Mouse (Mus musculus): ENCODE measurements around the gene Zfp428.
"Not testable (repeated sequence)": the region's sequence is repeated elsewhere in the genome, so short reads cannot be mapped to it uniquely, and the experiment has no call there.

Zfp428 gene

DNA sequence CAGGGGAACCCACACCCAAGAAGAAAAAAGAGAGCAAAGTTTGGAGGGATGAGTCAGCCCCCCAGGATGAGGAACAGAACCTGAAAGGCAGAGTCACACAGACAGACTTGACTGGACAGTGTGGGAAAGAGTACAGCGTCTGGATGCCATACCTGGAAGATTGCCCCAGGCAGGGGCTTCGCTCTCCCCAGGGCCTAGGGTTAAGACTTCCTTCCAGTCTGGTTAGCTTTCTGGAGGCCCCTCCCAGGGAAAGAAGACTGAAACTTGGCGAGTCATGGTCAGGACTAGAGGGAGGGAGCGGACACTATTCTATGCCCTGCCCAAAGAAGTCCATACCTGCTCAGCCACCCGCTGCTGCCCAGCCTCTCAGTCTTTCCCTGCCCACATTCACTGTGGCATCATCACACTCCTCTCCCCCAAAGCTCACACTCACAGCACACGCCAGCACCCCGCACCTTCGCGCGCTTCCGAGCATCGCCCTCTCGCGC lies 25.8 kb upstream of the Zfp428 start:
- no peak for DNase-seq (ENCODE audit: low spot score)

DNA sequence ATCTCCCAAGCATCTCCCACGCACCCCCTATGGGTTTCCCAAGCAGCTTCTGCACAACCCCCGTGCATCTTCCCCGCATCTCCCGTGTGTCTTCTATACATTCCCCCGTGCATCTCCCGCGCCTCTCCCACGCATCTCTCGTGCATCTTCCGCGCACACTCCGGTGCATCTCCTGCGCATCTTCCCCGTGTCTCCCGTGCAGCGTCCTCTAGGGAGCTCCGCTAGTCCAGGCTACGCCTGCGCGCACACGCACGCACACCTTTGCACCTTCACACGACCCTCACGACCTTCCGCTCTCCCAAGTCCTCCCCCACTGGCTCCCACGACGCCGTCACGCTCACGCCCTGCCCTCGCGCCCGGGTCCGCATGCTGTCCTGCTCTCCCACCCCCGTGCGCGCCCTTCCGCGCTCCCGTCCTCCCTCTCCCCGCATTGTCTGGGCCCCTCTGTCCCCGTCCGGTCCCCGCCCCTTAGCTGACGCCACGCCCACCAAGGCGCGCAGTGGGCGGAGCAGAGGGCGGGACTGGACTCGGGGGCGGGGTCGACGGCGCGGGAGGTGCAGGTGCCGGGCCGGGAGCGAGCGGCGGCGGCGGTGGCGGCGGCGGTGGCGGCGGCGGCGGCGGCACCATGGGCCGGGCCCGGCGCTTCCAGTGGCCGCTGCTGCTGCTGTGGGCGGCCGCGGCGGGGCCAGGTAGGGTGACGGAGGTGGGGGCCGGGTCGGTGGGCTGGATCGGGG lies 25.2 kb upstream of the Zfp428 start, which contains the start of gene Cadm4:
Cadm4 (plus strand) TSS at position 550 of the 734 bp plus-strand sequence.
- peak; percentile 87 for DNase-seq (ENCODE audit: low spot score)

DNA sequence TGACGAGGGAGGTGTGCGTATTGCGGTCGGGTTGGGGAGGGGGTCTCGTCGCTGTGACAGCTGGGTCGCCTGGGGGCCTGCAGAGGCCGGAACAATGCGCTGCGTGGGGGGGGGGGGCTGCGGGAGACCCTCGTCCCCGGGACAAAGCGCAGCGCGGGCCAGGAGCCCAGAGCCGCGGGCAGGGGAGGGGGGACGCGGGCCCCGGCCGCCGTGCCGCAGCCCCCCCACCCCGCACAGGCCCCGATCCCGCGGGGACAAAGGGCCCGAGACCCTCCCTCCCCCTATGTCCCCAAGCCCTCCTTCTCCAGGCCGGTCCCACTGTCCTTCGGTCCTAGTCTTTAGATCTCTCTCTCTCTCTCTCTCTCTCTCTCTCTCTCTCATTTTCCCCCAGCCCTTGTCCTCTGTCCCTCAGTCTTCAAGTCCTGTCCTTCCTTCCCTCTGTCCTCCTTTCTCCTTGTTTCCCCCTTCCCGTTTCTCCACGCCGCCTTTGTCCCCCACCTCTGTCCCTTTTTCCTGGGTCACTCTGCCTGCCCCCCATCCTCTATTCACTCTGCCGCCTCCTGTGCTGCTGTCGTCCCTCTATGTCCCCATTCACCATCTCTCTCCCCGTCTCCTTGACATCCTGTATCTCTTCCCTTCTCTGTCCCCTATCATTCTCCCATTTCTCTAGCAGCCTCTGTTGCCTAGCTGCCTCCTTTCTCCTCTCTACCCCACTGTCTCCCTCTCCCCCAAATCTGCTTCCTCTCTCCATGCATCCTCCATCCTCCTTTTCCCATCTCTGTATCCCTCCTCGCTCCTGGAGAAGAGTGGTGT lies 24.4 kb upstream of the Zfp428 start:
- DNase-seq (ENCODE audit: low spot score): no peak

DNA sequence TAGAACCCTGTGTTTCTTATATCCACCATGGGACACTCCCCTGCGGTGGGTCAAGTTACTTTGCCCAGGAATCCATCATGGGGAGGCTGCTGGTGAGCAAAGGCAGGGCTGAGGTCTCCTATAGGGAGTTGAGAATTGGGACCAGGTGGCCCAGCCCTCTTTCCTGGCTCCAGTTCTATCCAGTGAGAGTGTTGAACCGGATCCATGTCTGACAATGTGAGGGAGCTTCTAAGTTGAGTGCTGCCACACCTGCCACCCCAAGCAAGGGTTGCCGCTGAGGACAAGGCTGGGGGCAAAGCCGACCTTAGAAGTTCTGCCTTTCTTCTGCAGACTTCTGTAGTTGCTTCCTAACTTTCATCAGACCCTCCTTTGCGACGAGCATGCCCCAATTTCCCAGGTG lies 23.5 kb upstream of the Zfp428 start:
- not testable (repeated sequence) for DNase-seq (ENCODE audit: low spot score)

DNA sequence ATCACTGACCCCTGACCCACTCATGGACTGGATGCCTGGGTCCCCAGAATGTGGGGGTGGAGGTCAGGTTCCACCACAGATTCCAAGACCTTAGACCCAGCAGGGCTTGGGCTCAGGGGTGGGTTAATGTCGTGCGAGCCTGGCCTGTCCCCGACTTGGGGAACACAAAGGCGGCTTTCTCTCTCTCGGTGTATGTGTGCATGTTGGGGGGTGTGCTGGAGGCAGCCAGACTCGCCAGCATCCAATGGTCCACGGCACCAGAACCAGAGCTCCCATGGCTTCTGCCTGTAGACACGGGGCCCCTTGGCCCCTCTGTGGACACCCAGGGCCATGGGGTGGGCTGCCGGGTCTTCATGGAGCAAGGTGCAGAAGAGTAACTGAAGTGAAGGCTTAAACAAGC lies 21.3 kb upstream of the Zfp428 start:
- DNase-seq (ENCODE audit: low spot score): no peak

DNA sequence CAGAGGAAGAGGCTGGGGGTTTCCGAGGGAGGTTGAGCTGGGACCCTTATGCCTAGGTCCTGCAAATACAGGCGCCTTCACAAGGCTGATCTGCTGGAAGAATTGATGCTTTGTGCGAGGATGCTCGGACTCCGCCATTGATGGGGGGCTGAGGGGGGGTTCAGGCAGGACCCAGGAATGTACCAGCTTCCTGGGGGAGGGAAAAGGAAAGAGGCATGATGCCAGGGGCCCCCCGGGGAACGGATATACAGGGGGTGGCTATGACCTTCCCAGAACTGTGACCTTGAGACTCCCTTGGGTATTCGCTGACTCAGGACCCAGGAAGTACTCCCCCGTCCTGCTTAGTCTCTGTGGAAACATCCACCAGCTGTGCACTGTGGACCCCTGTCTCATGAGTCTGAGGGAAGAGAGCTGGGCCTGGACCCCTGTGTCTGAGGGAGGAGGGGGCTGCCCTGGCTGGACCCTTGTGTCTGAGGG lies 20.1 kb upstream of the Zfp428 start:
- no peak for DNase-seq (ENCODE audit: low spot score)

DNA sequence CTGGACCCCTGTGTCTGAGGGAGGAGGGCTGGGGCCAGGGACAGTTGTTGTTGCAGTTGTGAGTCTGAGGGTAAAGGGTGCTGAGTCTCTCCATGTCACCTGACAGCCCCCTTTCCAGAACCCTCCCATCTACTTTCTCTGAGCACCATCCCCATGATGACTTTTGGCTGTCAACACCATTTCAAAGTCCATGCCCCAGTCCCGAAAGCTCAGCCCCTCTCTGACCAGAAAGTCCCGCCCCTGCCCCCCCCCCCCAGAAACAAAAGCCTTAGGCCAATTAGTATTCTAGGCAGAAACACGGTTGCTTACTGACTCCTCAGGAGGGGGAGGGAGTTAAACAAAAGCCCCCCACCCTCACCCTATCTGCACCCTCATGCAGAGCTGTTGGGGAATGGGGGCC lies 19.4 kb upstream of the Zfp428 start:
- DNase-seq (ENCODE audit: low spot score): no peak

DNA sequence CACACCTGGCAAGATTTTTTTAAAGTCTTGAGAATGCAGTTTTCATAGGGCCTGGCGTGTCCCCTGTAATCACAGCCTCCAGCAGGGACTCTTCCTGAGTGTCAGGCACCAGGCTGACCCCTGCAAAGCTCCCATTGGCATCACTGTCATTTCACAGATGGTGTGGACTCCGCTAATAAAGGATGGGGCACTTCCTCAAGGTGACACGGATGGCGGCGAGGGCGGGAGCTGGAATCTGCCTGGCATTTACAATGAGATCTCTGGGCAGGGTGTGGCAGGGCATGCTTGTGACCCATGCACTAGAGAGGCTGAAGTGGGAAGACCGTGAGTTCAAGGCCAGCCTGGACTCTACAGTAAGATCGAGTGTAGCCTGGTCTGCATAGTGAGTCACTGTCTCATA lies 18.5 kb upstream of the Zfp428 start:
- DNase-seq (ENCODE audit: low spot score): no peak

DNA sequence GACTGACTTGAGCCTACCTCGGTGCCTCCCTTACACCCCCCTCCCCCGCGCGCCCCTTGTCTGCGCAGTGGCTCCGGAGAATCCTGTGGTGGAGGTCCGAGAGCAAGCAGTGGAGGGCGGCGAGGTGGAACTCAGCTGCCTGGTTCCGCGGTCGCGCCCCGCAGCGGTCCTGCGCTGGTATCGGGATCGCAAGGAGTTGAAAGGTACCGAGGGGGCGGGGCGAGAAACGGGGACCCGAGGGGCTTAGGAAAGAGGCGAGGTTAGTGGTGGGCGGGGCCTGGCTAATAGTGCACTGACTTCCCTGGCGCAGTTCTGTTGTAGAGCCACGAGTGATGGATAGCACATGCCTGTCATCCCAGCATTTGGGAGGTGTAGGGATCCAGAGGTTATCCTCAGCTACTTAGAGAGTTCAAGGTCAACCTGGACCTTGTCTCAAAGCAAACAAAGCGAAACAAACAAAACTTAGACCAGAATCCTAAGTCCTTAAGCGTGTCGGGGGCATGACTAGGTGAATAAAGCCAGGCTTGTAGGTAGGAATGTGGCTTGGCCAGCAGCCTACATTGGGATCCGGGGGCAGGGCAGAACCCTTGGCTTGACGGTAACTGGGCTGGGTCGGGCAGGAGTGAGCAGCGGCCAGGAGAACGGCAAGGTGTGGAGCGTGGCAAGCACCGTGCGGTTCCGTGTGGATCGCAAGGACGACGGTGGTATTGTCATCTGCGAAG lies 6.8 kb upstream of the Zfp428 start:
- DNase-seq (ENCODE audit: low spot score): no peak

DNA sequence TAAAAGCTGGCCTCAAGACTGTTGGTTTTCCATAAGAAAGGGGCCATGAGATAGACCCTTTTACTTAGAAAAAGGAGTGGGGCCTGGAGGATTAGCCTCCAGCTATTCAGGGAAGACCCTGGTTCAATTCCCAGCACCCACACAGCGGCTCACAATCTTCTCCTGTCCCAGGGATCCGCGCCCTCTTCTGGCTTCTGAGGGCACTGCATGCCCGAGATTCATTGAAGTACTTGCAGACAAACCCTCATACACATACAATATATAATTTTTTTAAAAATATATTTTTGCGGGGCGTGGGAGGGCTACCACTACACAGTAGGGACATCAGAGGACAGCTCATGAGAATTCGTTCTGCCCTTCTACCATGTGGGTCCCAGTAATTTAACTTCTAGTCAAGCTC lies 5.9 kb upstream of the Zfp428 start:
- no peak for DNase-seq (ENCODE audit: low spot score)

DNA sequence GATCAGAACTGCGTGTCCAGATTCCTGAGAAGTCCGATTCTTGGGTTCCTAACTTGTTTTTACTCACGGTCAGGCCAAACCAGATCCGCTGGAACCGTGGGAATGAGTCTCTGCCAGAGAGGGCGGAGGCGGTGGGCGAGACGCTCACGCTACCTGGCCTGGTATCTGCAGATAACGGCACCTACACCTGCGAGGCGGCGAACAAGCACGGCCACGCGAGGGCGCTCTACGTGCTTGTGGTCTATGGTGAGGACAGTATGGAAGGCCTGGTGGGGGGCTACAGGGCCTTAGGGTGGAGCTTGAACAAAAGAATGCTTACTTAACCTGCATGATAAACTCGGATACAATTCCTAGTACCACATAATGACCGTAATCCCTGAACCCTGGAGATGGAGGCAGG lies 5.3 kb upstream of the Zfp428 start:
- DNase-seq (ENCODE audit: low spot score): no peak

DNA sequence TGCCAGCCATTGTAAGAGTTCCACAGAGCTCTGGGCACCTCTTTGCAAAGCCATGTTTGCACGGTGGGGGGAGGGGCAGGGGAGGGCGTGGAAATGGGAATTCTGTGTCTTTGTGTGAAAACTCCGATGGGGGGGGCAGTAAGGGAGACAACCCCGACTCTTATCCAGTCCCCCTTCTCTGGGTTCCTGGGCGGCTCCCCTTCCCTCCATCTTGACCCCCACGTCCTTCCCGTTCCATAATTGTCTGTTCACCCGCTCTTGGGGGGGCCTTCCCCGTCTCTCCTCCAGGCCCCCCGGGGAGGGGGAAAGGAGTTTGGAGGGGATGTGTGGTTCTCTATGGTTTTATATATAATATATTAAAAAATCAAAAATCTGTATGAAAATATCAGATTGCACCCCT lies 2.8 kb upstream of the Zfp428 start:
- no peak for DNase-seq (ENCODE audit: low spot score)

DNA sequence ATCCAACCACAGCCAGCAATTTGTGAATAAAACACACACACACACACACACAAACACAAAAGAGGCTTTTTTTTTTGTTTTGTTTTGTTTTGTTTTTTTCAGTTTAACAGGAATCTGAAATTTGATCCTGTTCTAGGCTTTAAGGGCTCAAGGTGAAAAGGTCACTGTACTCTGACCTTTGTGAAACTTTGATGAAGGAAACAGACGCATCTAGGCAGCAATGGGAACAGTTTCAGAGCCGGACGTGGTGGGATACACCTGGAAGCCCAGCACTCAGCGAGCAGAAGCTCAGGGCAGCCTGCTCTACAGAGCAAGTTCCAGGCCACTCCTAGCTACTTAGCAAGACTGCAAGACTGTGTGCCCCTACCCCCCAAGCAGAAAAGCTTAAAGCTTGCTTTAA lies 1.9 kb upstream of the Zfp428 start:
- no peak for DNase-seq (ENCODE audit: low spot score)

DNA sequence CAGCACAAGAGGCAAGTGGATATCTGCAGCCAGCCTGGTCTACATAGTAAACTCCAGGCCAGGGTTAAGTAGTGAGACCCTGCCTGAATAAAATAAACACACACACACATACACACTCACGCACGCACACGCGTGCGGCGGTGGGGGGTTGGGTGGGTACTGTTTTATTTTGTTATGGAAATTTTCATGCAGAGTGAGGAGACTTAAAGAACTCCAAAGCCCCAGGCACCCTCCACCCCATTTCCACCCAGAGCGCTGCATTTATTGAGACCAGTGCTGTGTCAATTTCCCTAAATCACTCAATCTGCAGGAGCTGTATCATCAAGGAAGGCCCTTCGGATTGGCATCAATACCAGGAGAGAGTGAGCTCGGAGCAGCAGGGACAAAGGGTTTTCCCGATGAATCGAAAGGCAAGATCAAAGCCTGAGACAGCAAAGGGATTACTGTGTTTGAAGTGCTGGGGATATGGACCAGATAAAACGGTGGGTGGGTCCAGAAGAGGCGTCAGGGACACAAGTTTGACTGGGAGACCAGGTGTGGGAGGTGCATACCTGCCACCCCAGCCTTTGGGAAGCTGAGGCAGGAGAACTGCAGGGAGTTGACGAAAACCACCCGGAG lies 1.2 kb upstream of the Zfp428 start:
- DNase-seq (ENCODE audit: low spot score): no peak

DNA sequence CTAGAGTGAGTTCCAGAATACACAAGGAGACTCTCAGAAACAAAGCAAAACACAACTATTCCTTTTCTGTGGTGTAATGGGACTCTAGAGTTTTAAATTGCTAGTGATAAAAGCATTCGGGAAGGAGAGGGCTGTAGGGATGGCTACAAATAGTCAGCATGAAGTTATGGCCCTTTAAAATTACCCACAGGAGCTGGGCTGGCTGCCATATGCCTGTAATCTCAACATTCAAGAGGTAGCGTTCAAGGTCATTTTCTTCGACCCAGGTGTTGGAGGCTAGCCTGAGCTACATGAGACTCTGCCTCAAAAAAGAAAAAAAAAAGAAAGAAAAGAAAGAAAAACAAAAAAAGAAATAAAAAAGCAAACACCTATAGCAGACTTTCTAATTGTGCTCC lies 744 bp upstream of the Zfp428 start:
- no peak for DNase-seq (ENCODE audit: low spot score)

DNA sequence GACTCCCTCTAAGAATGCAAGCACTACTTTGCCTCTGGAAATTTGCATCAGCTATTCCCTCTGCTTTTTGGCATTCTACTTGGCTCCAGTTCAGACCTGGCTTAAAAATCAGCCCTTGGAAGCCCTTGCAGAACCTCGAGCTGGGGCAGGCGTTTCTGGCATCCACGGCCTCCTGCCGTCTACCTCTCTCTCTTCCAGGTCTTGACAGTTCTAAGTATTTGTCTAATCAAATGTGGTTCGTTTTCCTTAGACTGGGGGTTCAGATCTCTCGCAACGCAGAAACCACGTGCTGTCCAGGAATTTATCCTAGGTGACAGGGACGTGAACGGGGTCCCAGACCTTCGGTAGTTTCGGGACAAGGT lies 349 bp upstream of the Zfp428 start:
- DNase-seq (ENCODE audit: low spot score): no peak

DNA sequence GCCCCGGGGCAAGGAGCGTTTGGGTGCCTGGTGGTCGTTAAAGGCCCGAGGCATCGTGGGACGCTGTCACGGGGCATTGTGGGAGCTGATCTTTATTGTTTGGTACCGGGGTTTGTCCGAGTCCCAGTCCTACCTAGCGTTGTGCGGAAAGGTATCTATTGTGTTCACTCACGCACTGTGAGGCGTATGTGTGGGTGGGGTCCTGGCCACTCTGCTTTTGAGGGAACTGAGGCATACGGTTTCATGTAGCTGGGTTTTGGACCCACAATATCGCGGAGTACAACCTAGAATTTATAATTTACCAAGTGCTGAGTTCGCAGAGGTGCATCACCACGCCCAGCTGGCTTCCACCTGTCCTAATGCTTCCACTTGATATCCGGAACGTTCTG lies 914 bp downstream of the Zfp428 start:
- DNase-seq (ENCODE audit: low spot score): no peak

DNA sequence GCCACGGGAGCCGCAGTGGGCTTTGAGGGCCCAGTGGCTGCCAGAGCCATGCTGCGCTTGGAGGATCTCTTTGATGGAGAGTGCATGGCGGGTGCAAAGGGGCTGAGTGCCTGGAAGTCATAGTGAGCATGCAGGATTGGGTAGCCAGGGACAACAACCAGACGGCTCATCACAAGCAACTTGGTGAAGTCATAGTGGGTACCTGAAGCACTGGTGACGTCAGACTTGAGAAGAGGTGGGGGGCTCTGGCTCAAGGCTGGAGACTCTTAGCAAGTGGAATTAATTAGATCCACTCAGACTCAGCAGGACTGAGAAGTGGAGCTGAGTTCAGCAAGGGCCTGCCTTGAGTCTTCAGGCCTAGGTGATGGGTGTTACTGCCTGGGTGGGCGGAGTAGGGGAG lies 5.5 kb downstream of the Zfp428 start, which contains the start of gene AC161166.1:
AC161166.1 (minus strand) TSS at position 101 of the 400 bp plus-strand sequence.
- DNase-seq (ENCODE audit: low spot score): no peak

DNA sequence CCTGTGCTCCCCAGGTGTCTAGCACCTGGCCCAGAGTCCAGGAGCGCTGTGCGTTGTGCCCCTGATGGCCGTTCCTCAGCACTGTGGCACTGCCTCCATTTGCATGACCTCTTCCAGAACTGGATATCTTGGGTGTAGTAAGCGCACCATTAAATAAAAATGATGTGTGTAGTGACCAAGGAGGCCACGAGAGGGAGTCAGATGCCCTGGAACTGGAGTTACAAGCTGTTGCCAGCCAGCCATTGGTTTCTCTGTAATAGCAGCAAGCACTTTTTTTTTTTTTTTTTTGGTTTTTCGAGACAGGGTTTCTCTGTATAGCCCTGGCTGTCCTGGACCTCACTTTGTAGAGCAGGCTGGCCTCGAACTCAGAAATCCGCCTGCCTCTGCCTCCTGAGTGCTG lies 9.5 kb downstream of the Zfp428 start:
- not testable (repeated sequence) for DNase-seq (ENCODE audit: low spot score)

DNA sequence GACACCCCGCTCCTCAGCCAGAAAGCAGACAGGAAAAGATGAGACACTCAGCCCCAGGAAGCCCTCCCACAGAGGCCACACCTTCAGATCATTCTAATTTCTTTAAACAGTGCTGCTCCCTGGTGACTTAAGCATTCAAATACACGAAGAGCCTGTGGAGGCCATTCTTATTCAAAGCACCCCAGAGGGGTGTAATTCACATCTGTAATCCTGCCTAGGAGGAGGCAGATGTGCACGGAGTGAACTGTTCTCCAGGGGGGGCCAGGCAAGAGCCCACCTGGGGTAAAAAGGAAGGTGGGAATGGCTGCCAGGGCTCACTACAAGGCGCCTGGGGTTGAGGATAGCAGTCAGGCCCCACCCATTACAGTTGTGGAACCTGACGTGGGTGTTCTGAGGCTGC lies 10.3 kb downstream of the Zfp428 start:
- no peak for DNase-seq (ENCODE audit: low spot score)

DNA sequence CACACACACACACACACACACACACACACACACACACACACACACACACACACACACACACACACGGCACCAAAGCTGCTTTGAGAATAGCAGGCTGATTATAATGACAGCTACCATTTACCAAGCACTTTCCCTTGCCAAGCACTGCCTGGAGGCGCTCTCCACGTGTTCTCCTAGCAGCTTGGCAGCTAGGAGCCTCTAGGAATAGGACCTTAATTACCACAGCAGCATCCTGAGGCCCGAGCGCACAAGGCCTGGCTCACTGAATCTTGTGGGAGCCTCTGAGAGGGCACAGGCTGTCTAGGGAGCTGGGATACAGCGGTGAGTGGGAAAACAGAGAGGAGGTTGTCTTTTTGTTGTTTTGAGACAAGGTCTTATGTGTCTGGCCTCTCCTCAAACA lies 10.8 kb downstream of the Zfp428 start:
- DNase-seq (ENCODE audit: low spot score): no peak

DNA sequence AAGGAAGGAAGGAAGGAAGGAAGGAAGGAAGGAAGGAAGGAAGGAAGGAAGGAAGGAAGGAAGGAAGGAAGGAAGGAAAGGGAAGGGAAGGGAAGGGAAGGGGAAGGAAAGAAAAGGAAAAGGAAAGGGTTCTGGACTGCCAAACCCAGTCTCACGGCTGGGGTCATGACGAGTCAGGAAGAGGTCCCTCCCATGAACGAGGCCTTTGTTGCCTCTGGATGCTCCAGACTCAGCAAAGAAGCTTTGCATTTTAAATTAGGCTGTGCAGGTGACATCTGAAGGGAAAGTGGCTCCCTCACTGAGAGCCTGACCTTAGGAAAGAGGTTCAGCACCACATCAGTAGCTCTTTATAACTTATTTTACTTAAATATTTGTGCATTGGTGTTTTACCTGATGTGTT lies 12.3 kb downstream of the Zfp428 start:
- no peak for DNase-seq (ENCODE audit: low spot score)
